Mouse (Mus musculus): ENCODE measurements around the gene Ppp4r2.

DNA sequence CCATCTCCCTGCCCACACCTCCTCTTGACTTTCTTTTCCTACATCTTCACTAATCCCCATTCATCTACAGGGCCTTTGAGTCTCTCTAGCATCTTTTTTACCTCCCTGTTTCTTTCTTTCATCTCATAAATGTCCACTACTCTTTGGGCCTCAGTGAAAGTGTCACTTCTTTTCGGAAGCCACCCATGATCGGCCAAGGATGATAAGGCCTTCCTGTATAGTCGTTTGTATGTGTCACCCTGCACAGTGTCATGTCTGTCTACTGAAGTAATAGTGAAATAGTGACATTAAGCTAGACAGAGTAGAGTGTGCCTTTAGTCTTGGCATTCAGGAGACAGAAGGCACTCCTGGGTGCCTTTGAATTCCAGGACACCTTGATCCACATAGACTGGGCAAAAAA lies 21.7 kb upstream of the Ppp4r2 start:
- TF ChIP-seq POLR2A (IDR thresholded peaks at IDR 0.05; ENCODE audit: insufficient read depth, low read depth, low read length) (no peak), CTCF (IDR thresholded peaks at IDR 0.05) (no peak), EP300 (IDR thresholded peaks at IDR 0.05; ENCODE audit: insufficient read depth, low read depth, low read length) (no peak)
